Mouse (Mus musculus) left cerebral cortex, postnatal 36 days (tissue): ENCODE measurements at regions not wholly inside any gene's neighbourhood (a gene's known extent, or its start where the extent isn't known, plus 50 kb on each side); places are given as distances from the start of the nearest gene placed in this dataset.

ENCODE experiments used
- DNase-seq, 2 experiments: peaks; one replicate each; pipeline ENCODE4 v3.0.0; 2021 to 2022; ENCODE audit warnings: low spot score in 2 of 2, mixed read lengths in 1 of 2
- intact Hi-C: fragments of 180-260 bp; cut with DNase I; formaldehyde crosslinking; loops from one replicate; pipeline ENCODE4 v1.15.1; 2025

DNA sequence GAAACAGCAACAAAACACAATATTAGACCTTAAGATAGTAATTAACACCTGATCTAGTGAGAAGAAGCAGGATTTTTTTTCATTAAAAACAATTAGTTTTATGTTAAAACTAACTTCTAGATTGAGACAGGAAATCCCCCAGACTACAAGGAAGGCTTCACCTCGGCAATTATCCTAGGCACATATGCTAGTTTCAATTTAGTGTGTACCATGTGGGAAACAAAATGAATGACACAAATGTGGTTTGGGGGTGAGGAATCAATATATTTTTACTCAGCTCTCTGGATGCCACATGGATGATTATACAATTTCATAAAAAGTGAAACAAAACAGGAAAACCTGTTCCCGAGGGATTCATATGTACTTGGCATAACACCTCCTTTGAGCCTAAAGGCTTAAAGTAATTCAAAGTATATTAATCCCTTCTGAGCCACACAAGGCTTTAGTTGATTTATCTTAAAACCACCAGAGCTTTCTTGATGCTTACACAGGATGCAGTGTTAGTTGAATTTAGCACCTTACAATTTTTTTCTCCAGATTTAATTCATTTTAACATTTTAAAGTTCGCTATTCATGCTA lies 244.7 kb downstream of the Manea start:
- intact Hi-C loops, result no loop called here
- no peak for DNase-seq

DNA sequence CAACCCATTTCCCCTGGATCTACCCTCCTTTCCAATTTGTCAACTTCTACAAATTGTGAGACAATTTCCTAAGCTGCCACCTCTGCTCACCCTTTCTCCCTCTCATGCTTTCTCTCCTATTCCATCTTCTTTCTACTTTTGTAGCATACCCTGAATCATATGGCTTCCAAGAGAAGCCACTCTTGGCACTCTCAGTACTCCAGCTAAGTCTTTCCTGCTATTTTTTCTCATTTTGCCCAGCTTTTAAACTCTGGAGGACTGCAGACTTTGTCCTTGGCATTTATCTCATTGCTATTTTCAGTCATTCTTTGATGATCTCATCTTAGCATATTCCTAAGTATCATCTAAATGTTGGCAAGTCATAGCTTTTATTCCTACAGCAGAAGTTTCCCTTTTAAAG lies 270.6 kb upstream of the Fut9 start:
- intact Hi-C loops, result no loop called here

DNA sequence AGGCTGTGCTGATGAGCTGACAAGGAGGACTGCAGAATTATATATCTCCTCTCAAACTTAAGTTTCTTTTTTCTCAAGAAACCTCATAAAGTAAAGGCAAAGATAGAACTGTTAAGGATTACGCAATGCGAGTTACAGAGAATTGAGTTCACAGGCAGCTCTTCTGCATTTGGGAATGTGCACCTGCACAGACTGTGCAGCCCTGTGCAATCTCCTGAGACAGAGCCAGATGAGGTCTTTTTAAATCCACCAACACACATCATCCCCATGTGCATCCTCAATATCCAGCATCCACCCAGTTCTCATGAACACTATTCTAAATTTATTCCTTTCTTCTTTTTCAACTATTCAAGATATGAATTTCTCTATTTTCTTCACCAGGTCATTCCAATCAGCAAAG lies 269.4 kb upstream of the Fut9 start:
- DNase-seq, result peak; percentile 12 to 37
- intact Hi-C loops, result no loop called here

More for the DNA sequence above, 270.6 kb upstream of the Fut9 start:
- DNase-seq, result peak in 1 of 2 experiments; percentile 11
